Mouse (Mus musculus): ENCODE measurements around the gene Wdr25. TPM values are rescaled to one million over a fixed set of nuclear protein-coding genes. Genes with fewer than 3 reads are reported as not detected.

Gene Wdr25
- polyA plus RNA-seq, 1 experiment from 2014 or later: 4.9 TPM

DNA sequence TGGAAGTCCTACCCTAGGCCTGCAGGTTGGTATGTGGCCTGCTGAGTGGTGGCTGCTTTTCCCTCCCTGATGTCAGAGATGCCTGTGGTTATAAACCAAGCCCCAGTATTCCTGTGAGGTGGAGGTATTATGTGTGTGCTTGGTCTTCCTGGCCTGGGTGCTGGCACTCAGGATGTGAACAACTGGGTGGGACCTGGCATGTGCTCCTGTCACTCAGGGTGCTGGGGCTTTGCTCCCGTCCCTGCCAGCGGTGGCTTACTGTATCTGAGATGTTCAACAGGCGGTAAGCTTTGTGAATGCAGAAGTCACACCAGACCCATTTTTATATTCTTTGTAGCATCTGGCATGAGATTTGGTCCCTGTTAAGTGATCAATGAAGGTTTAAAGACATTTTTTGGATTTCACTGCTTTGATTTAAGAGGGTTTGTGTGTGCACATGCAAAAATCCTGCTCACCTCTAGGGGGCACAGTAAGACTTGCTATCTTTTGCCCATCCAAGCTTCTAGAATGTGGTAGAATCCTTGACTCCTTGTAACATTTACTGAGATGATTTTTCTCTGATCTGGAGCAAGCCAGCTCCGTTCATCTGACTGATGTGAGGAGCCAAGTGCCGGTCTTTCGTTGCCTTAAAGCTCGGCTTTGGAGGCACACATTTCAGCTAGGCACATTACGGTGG, 10.3 kb downstream of the Wdr25 start:
- no peak overlapping the region for H3K4me3 ChIP-seq (ENCODE audit: low read depth, low read length)
- 0 out of 2 replicates have a peak overlapping the region, but pooled peaks have one; percentile 13 for H3K27ac ChIP-seq (ENCODE audit: low read depth)
- WGBS: 63% methylated on average over 8 of the region's 8 CpGs
- no peaks in the 10 kb centered on the region for H3K27me3 ChIP-seq (replicated peaks; ENCODE audit: control insufficient read depth, insufficient read depth, low read length)
- no peak overlapping the region for H3K4me2 ChIP-seq (ENCODE audit: low read length)
- no peaks in the 10 kb centered on the region for H3K9me3 ChIP-seq (ENCODE audit: control insufficient read depth, low read length)
- H3K4me1 ChIP-seq (replicated peaks; ENCODE audit: control insufficient read depth, insufficient read depth, low read length): peaks cover 27% of the 10 kb centered on the region
- H3K36me3 ChIP-seq (ENCODE audit: control insufficient read depth, insufficient read depth, low read length): no peaks in the 10 kb centered on the region
- ATAC-seq (replicated peaks; ENCODE audit: low FRiP score, low TSS enrichment, low read depth): no peak; the same call in 1 of the 2 replicates
- H3K9ac ChIP-seq (ENCODE audit: low read length): no peak overlapping the region
- peak; percentile 79 for DNase-seq (ENCODE audit: low spot score)

DNA sequence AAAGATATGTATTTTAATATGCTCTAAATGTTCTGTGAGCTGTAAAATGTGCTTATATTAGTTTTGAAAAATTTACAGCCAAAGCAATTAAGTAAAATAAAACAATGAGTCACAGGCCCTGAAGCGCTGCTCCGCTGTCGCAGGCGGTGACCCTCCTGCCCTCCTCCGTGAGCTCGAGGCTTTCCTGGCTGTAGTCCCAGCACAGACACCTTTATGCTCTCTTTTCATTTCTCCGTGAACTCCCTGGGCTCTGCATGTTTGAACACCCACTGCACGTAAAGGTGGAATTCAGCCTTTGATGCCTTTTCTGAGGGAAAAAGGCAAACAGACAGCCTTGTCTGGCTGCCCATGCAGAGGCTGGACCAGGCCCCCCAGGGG, 10.8 kb downstream of the Wdr25 start:
- no peak overlapping the region for H3K9ac ChIP-seq (ENCODE audit: low read length)
- no peaks in the 10 kb centered on the region for H3K36me3 ChIP-seq (ENCODE audit: control insufficient read depth, insufficient read depth, low read length)
- ATAC-seq (replicated peaks; ENCODE audit: low FRiP score, low TSS enrichment, low read depth) (no peak), DNase-seq (ENCODE audit: low spot score) (no peak)
- H3K27ac ChIP-seq (ENCODE audit: low read depth): 0 out of 2 replicates have a peak overlapping the region, but pooled peaks have one; percentile 28
- WGBS: 32% methylated on average over 8 of the region's 8 CpGs
- peaks cover 31% of the 10 kb centered on the region for H3K4me1 ChIP-seq (replicated peaks; ENCODE audit: control insufficient read depth, insufficient read depth, low read length)
- H3K4me3 ChIP-seq (ENCODE audit: low read depth, low read length): no peak overlapping the region
- no peaks in the 10 kb centered on the region for H3K27me3 ChIP-seq (replicated peaks; ENCODE audit: control insufficient read depth, insufficient read depth, low read length)
- H3K9me3 ChIP-seq (ENCODE audit: control insufficient read depth, low read length): no peaks in the 10 kb centered on the region
- H3K4me2 ChIP-seq (ENCODE audit: low read length): no peak overlapping the region

DNA sequence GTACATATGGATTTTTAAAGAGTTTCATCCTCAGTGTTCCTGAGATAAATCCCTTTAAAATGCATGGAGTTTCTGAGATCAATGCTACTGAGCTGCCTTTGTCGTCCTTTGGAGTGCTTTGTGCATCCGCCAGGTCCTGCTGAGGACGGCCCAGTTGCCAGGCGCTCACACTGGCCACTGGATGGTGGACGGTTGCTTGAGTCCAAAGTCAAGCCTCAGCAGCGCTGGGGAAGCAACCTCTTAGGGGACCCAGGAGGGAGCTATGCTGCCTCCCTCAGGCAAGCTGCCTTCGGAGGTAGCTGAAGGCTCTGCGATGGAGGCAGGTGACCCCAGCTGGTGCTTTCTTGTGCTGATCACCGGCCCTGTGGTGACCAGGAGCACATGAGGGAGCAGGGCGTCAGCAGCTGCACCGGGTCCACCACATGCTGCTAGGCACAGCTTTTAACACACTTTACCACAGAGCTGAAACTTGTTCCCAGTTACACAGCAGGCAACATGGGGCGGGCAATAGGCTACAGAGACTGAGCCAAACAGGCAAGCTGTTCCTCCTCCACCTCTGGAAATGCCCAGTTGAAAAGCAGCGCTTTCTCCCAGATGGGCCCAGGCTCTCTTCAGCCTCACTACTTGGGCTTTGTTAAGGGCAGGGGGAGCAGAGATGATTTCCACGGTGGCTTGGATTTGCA, 12.3 kb downstream of the Wdr25 start:
- H3K36me3 ChIP-seq (ENCODE audit: control insufficient read depth, insufficient read depth, low read length): no peaks in the 10 kb centered on the region
- no peaks in the 10 kb centered on the region for H3K27me3 ChIP-seq (replicated peaks; ENCODE audit: control insufficient read depth, insufficient read depth, low read length)
- H3K4me1 ChIP-seq (replicated peaks; ENCODE audit: control insufficient read depth, insufficient read depth, low read length): peaks cover 35% of the 10 kb centered on the region
- no peak overlapping the region for H3K4me2 ChIP-seq (ENCODE audit: low read length)
- H3K27ac ChIP-seq (ENCODE audit: low read depth): no peak overlapping the region
- DNase-seq (ENCODE audit: low spot score) (no peak), ATAC-seq (replicated peaks; ENCODE audit: low FRiP score, low TSS enrichment, low read depth) (no peak)
- no peak overlapping the region for H3K9ac ChIP-seq (ENCODE audit: low read length)
- no peaks in the 10 kb centered on the region for H3K9me3 ChIP-seq (ENCODE audit: control insufficient read depth, low read length)
- no peak overlapping the region for H3K4me3 ChIP-seq (ENCODE audit: low read depth, low read length)
- 59% methylated on average over 14 of the region's 14 CpGs for WGBS

DNA sequence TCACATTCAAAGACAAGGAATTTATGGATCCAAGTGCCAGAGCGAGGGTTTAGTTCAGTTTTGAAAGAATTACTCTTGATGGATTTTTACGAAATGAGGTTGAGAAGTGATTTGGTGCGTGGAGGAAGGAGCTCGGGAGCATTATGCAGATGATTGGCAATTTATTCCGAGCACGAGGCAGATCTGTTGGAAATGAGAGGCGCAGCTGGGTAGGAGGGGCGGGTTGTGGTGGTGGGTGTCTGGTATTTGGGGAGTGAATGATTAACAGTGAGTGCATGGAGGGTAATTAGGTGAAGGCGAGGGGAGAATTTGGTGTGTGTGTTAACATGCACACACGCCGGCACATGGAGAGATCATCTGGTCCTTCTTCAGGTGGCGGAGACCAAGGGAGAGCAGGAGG, 13.0 kb downstream of the Wdr25 start:
- Histone ChIP-seq H3K9ac (ENCODE audit: low read length) (no peak overlapping the region), H3K4me2 (ENCODE audit: low read length) (no peak overlapping the region), H3K36me3 (ENCODE audit: control insufficient read depth, insufficient read depth, low read length) (no peaks in the 10 kb centered on the region), H3K4me1 (replicated peaks; ENCODE audit: control insufficient read depth, insufficient read depth, low read length) (peaks cover 32% of the 10 kb centered on the region), H3K27ac (ENCODE audit: low read depth) (no peak overlapping the region), H3K27me3 (replicated peaks; ENCODE audit: control insufficient read depth, insufficient read depth, low read length) (no peaks in the 10 kb centered on the region), H3K9me3 (ENCODE audit: control insufficient read depth, low read length) (no peaks in the 10 kb centered on the region), H3K4me3 (ENCODE audit: low read depth, low read length) (no peak overlapping the region)
- no peak for DNase-seq (ENCODE audit: low spot score)
- no peak for ATAC-seq (replicated peaks; ENCODE audit: low FRiP score, low TSS enrichment, low read depth)
- 68% methylated on average over 12 of the region's 12 CpGs for WGBS

DNA sequence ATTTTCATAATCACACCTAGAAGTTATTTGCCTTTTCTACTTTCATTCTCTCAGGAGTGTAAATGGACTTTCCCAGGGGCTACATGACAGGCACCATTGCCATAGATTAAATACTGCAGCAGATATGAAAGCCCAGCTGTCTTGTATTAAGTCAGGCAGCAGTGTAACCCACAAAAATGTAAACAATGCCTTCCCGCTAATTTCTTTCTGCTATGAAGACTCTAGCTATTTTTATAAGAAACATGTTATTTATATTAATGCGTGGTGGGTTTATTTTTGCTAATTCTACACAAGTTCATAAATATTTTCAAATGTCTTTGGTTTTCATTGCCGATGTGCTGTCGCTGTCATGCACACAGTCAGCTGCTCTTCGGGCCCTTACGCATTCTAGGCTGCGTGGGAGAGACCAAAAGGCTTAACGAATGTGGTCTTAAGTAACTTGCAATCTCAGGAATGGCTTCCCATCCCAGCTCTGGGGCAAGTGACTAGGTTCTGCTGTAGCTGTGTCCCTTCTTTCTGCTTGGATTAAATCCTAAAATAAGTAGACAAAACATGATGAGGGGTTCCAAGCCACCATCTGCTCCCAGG, 16.5 kb downstream of the Wdr25 start:
- H3K4me3 ChIP-seq (ENCODE audit: low read depth, low read length): no peak overlapping the region
- no peaks in the 10 kb centered on the region for H3K36me3 ChIP-seq (ENCODE audit: control insufficient read depth, insufficient read depth, low read length)
- H3K9ac ChIP-seq (ENCODE audit: low read length): no peak overlapping the region
- peaks cover 26% of the 10 kb centered on the region for H3K4me1 ChIP-seq (replicated peaks; ENCODE audit: control insufficient read depth, insufficient read depth, low read length)
- WGBS: 41% methylated on average over 8 of the region's 8 CpGs
- H3K27ac ChIP-seq (ENCODE audit: low read depth): peak overlapping the region; percentile 63
- no peak overlapping the region for H3K4me2 ChIP-seq (ENCODE audit: low read length)
- ATAC-seq (replicated peaks; ENCODE audit: low FRiP score, low TSS enrichment, low read depth) (no peak), DNase-seq (ENCODE audit: low spot score) (no peak)
- H3K27me3 ChIP-seq (replicated peaks; ENCODE audit: control insufficient read depth, insufficient read depth, low read length): no peaks in the 10 kb centered on the region
- no peaks in the 10 kb centered on the region for H3K9me3 ChIP-seq (ENCODE audit: control insufficient read depth, low read length)

DNA sequence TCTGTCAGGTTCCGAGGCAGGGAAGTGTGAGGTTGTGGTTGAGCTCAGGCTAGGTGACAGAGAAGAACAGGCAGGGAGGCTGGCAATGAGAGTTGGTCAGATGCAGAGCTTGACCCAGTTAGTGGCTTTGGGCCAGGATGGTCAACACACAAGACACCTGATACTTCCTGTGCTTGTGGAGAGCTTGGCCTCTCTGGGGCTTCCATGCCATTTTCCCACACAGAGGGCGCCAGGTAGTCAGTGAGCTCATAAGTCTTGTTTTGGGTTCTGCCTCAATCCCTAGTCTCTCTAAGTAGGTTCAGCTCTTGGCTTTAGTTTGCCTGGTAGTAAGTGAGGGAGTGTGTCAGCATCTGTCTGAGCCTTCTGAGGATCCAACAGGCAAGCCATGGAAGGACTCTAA, 19.0 kb downstream of the Wdr25 start:
- Histone ChIP-seq H3K27me3 (replicated peaks; ENCODE audit: control insufficient read depth, insufficient read depth, low read length) (no peaks in the 10 kb centered on the region), H3K9ac (ENCODE audit: low read length) (no peak overlapping the region), H3K4me2 (ENCODE audit: low read length) (no peak overlapping the region), H3K9me3 (ENCODE audit: control insufficient read depth, low read length) (no peaks in the 10 kb centered on the region), H3K4me1 (replicated peaks; ENCODE audit: control insufficient read depth, insufficient read depth, low read length) (peaks cover 35% of the 10 kb centered on the region), H3K36me3 (ENCODE audit: control insufficient read depth, insufficient read depth, low read length) (no peaks in the 10 kb centered on the region), H3K4me3 (ENCODE audit: low read depth, low read length) (no peak overlapping the region), H3K27ac (ENCODE audit: low read depth) (no peak overlapping the region)
- WGBS: 82% methylated on average over 2 of the region's 2 CpGs
- ATAC-seq (replicated peaks; ENCODE audit: low FRiP score, low TSS enrichment, low read depth) (no peak), DNase-seq (ENCODE audit: low spot score) (no peak)

DNA sequence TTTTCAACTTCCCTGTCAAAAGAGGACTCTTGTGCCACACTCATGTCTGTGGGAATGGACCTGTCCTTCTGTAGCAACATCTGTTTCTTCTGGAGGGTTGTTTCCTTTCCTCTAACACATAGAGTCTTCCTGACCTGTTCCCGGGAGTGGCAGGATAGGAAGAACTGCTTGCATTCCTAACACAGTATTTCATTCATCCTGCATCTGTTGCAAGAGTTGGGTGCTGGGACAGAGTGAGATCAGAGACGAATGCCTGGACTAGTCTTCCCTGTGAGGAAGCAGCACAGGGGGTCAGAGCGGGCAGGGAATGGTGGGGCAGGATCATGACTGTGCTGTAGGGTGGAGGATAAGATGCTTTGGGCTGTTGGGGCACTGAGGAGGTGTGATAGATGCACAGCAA, 20.8 kb downstream of the Wdr25 start:
- WGBS: 54% methylated on average over 3 of the region's 3 CpGs
- Histone ChIP-seq H3K9me3 (ENCODE audit: control insufficient read depth, low read length) (no peaks in the 10 kb centered on the region), H3K36me3 (ENCODE audit: control insufficient read depth, insufficient read depth, low read length) (no peaks in the 10 kb centered on the region), H3K4me2 (ENCODE audit: low read length) (no peak overlapping the region), H3K27ac (ENCODE audit: low read depth) (no peak overlapping the region), H3K4me3 (ENCODE audit: low read depth, low read length) (no peak overlapping the region), H3K27me3 (replicated peaks; ENCODE audit: control insufficient read depth, insufficient read depth, low read length) (no peaks in the 10 kb centered on the region), H3K9ac (ENCODE audit: low read length) (no peak overlapping the region), H3K4me1 (replicated peaks; ENCODE audit: control insufficient read depth, insufficient read depth, low read length) (peaks cover 31% of the 10 kb centered on the region)
- ATAC-seq (replicated peaks; ENCODE audit: low FRiP score, low TSS enrichment, low read depth): no peak; the same call in 1 of the 2 replicates
- DNase-seq (ENCODE audit: low spot score): no peak

DNA sequence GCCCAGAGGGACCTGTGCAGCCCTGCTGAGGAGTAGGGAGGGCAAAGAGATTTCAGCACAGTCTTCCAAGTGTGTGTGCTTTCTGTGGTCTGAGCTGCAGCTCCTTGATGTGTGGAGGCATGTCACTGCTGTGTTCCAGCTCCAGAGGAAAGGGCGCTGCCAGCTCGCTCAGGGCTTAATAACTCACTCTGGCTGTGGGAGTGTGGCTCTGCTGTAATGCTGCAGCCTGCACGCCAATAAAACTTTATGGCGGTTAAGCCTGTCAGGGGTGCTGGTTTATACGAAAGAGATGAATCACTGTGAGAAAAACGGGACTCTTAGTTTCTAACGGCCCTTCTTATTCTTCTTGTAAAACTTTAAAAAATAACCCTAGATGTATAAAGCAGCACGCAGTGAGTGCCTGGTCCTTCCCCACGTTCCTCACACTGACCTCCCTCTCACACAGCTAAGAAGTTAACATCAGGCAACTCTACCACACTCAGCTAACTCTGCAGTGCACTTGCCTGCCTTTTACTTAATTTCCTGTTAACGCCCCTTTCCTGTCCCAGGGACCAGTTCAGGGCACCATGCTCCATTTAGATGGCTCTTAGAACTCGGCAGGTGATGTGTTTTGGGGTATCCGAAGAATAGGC, 21.4 kb downstream of the Wdr25 start:
- H3K4me1 ChIP-seq (replicated peaks; ENCODE audit: control insufficient read depth, insufficient read depth, low read length): peaks cover 31% of the 10 kb centered on the region
- 33% methylated on average over 12 of the region's 12 CpGs for WGBS
- peak overlapping the region; percentile 5; the same call in 1 of the 2 replicates for H3K27ac ChIP-seq (ENCODE audit: low read depth)
- 0 out of 2 replicates have a peak, but pooled peaks have one; percentile 33 for ATAC-seq (replicated peaks; ENCODE audit: low FRiP score, low TSS enrichment, low read depth)
- no peak overlapping the region for H3K4me3 ChIP-seq (ENCODE audit: low read depth, low read length)
- no peaks in the 10 kb centered on the region for H3K27me3 ChIP-seq (replicated peaks; ENCODE audit: control insufficient read depth, insufficient read depth, low read length)
- H3K4me2 ChIP-seq (ENCODE audit: low read length): no peak overlapping the region
- no peaks in the 10 kb centered on the region for H3K9me3 ChIP-seq (ENCODE audit: control insufficient read depth, low read length)
- no peaks in the 10 kb centered on the region for H3K36me3 ChIP-seq (ENCODE audit: control insufficient read depth, insufficient read depth, low read length)
- no peak overlapping the region for H3K9ac ChIP-seq (ENCODE audit: low read length)
- no peak for DNase-seq (ENCODE audit: low spot score)
